Mouse (Mus musculus) testis, adult 2 months (tissue): Measurements from ENCODE around the gene Zfp426.

ENCODE experiments used
- CTCF ChIP-seq: fragments of 200-500 bp; IDR thresholded peaks from 2 replicates; pipeline ENCODE4 v1.5.1; 2012; ENCODE audit warnings: low read depth, mild to moderate bottlenecking, inconsistent platforms, low read length, moderate library complexity; ENCODE audit not compliant: control insufficient read depth, insufficient read depth, insufficient replicate concordance
- POLR2A ChIP-seq: fragments of 200-500 bp; IDR thresholded peaks from 2 replicates; pipeline ENCODE4 v1.6.1; 2012; ENCODE audit warnings: low read depth, mild to moderate bottlenecking, inconsistent platforms, low read length, moderate library complexity; ENCODE audit not compliant: control insufficient read depth

- TF ChIP-seq POLR2A (no peak), CTCF (no peak)
Measured at GRCm38 (mm10) chr9:20430004-20430403, 62.5 kb downstream of the Zfp426 start.
